Mouse (Mus musculus) central nervous system, embryonic 14 days (tissue): ENCODE results near the gene Slc15a1. TPM values are rescaled to one million over a fixed set of nuclear protein-coding genes. Genes with fewer than 3 reads are reported as not detected.

Experiments used
- polyA plus RNA-seq: library from polyadenylated mRNA; depleted of rRNA; stranded (reverse); fragments of >200 nt; gene quantifications from 2 replicates; pipeline ENCODE4 v1.2.3, GENCODE M21; 2012; rRNA removed

Slc15a1 gene
- polyA plus RNA-seq, result 0.04 TPM in 2 replicates

GRCm38 (mm10) chr14:121504781-121505484 is at the start of gene Slc15a1:
Slc15a1 (minus strand) TSS chr14:121505252.

Other genes with a start within 250 kb of the Slc15a1 start
- gene Stk24, start 125.2 kb downstream of the Slc15a1 start, polyA plus RNA-seq, result 24.8 and 28.3 TPM in 2 replicates